Mouse (Mus musculus): ENCODE results near the gene Gm3839. TPM values are rescaled to one million over a fixed set of nuclear protein-coding genes. Genes with fewer than 3 reads are reported as not detected.

The Gm3839 gene
- polyA plus RNA-seq, 1 experiment from 2014 or later, result 3.0 TPM

Small RNA genes lying within 50 kb of the gene (microRNA-seq; reads per million reads assigned to microRNA genes)
- not detected for gene Mir5124b

Other genes with a start within 250 kb of the Gm3839 start
- 3.6 and 4.6 TPM in 2 replicates for gene Fhit, start 194.7 kb downstream of the Gm3839 start, polyA plus RNA-seq (2016; fragmentation: Nextera tagmentation; extraction: Ambion mirVana)
- 17.8 and 25.9 TPM in 2 replicates for gene Ptprg, start 196.8 kb upstream of the Gm3839 start, polyA plus RNA-seq (2016; fragmentation: Nextera tagmentation; extraction: Ambion mirVana)

Measured in heart, embryonic 12.5 days (tissue).